Comparison of ENCODE assay signal across 9 mouse cellular contexts in the genomic region with DNA sequence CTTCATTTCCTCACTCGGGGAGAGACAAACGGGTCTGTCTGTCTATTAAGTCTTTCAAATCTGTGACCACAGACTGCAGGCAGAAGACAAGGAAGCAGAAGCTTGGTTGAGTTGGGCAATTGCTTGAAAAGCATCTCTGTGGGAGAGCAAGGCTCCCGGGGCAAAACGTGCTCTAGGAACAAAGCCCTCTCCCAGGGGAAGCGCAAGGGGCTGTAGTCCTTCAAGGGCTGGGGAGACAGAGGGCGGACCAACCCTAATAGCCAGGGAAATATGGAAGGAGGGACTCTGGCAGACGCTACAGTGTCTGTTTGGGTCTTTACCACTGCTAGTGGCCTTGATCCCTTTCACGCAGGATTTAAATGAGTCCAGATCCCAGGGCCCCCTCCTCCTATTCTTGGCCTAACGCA.
DNase-seq lines count a peak whose midpoint lies in the region; ATAC-seq and TF ChIP-seq lines count a peak whose summit lies in the region.
"Had no signal": no experiment of that assay in that cellular context is flagged by ENCODE, and none has a peak within 500 bp of the region (broad histone marks: within the 10 kb centered on the region; RNA-seq: fewer than 3 reads in every experiment).

No protein-coding gene starts in this region.

- no peak for DNase-seq in gastrocnemius, adult 2 months
- no peak for DNase-seq in gastrocnemius, postnatal 10 days
- peak; percentile 49 for DNase-seq in ES-CJ7 (ENCODE audit: low read depth, low spot score)
- DNase-seq in forebrain, postnatal 0 days: no peak
- no peak for DNase-seq in cerebellum, adult 2 months
- DNase-seq in c-Kit-positive CD71-positive TER-119-positive erythroid progenitor cells, embryonic 14.5 days (ENCODE audit: low spot score): no peak

- TF ChIP-seq POLR2A in cerebellum, adult 2 months (IDR thresholded peaks at IDR 0.05; ENCODE audit: borderline replicate concordance, insufficient read depth, low read length): no peak

- no peaks in the 10 kb centered on the region for H3K4me1 ChIP-seq in forebrain, postnatal 0 days (ENCODE audit: insufficient read depth)
- H3K4me1 ChIP-seq in limb, embryonic 13.5 days: peaks cover 10% of the 10 kb centered on the region; the same call in 1 of the 2 replicates
- H3K4me1 ChIP-seq in neural tube, embryonic 13.5 days (replicated peaks): peaks cover 11% of the 10 kb centered on the region
- no peaks in the 10 kb centered on the region; the same call in 1 of the 2 replicates for H3K4me1 ChIP-seq in cerebellum, adult 2 months (ENCODE audit: control insufficient read depth, insufficient read depth, low read length)

- ATAC-seq in forebrain, postnatal 0 days: peak; percentile 53
- ATAC-seq in limb, embryonic 13.5 days (ENCODE audit: low FRiP score, low read depth): no peak
- no peak for ATAC-seq in neural tube, embryonic 13.5 days (ENCODE audit: low read depth)

- H3K9me3 ChIP-seq in forebrain, postnatal 0 days (ENCODE audit: low read length): no peaks in the 10 kb centered on the region
- no peaks in the 10 kb centered on the region for H3K9me3 ChIP-seq in limb, embryonic 13.5 days
- 0 out of 2 replicates have a peak, but pooled peaks cover 6% of the 10 kb centered on the region for H3K9me3 ChIP-seq in neural tube, embryonic 13.5 days

- no peak for TF ChIP-seq CTCF in gastrocnemius, adult 2 months (IDR thresholded peaks at IDR 0.05)
- TF ChIP-seq CTCF in forebrain, postnatal 0 days (IDR thresholded peaks at IDR 0.05; ENCODE audit: low read depth): no peak
- TF ChIP-seq CTCF in cerebellum, adult 2 months (IDR thresholded peaks at IDR 0.05; ENCODE audit: borderline replicate concordance, insufficient read depth, low read depth, low read length): no peak

- peak overlapping the region; percentile 1; the same call in 1 of the 2 replicates for H3K9ac ChIP-seq in forebrain, postnatal 0 days
- H3K9ac ChIP-seq in limb, embryonic 13.5 days: no peak overlapping the region; the same call in 1 of the 2 replicates
- H3K9ac ChIP-seq in neural tube, embryonic 13.5 days: peak overlapping the region; percentile 22; the same call in 1 of the 2 replicates

- WGBS in forebrain, postnatal 0 days: 5% methylated on average over 9 of the region's 9 CpGs
- 18% methylated on average over 9 of the region's 9 CpGs for WGBS in limb, embryonic 13.5 days
- under 1% methylated on average over 9 of the region's 9 CpGs for WGBS in neural tube, embryonic 13.5 days
- WGBS in cerebellum, adult 2 months: 13% methylated on average over 9 of the region's 9 CpGs

- H3K4me3 ChIP-seq in gastrocnemius, adult 2 months: peak overlapping the region; percentile 66
- H3K4me3 ChIP-seq in forebrain, postnatal 0 days (ENCODE audit: low read depth, low read length): peak overlapping the region; percentile 22
- H3K4me3 ChIP-seq in limb, embryonic 13.5 days: peak overlapping the region; percentile 23
- peak overlapping the region; percentile 12 for H3K4me3 ChIP-seq in neural tube, embryonic 13.5 days
- no peak overlapping the region for H3K4me3 ChIP-seq in cerebellum, adult 2 months (replicated peaks; ENCODE audit: insufficient read depth, low read depth, low read length)

- intact Hi-C loops in gastrocnemius, adult 2 months (cut with DNase I): loop anchor here (1.0 kb wide), 1 partner anchor 19 kb away; no protein-coding TSS in a partner anchor

- H3K4me2 ChIP-seq in forebrain, postnatal 0 days (ENCODE audit: low read depth): peak overlapping the region; percentile 39
- H3K4me2 ChIP-seq in limb, embryonic 13.5 days (replicated peaks): peak overlapping the region; percentile 49
- peak overlapping the region; percentile 47 for H3K4me2 ChIP-seq in neural tube, embryonic 13.5 days

- H3K27ac ChIP-seq in gastrocnemius, adult 2 months: no peak overlapping the region
- no peak overlapping the region for H3K27ac ChIP-seq in forebrain, postnatal 0 days (ENCODE audit: low read depth, low read length)
- no peak overlapping the region for H3K27ac ChIP-seq in limb, embryonic 13.5 days
- no peak overlapping the region for H3K27ac ChIP-seq in neural tube, embryonic 13.5 days (replicated peaks)
- no peak overlapping the region for H3K27ac ChIP-seq in cerebellum, adult 2 months (ENCODE audit: insufficient read depth, low read length)

- no peaks in the 10 kb centered on the region for H3K27me3 ChIP-seq in forebrain, postnatal 0 days (ENCODE audit: insufficient read depth, low read length)
- peaks cover 33% of the 10 kb centered on the region for H3K27me3 ChIP-seq in limb, embryonic 13.5 days
- peaks cover 19% of the 10 kb centered on the region for H3K27me3 ChIP-seq in neural tube, embryonic 13.5 days
- H3K27me3 ChIP-seq in cerebellum, adult 2 months (ENCODE audit: control insufficient read depth, insufficient read depth, low read length): no peaks in the 10 kb centered on the region

- H3K36me3 ChIP-seq in forebrain, postnatal 0 days (ENCODE audit: insufficient read depth): no peaks in the 10 kb centered on the region
- no peaks in the 10 kb centered on the region for H3K36me3 ChIP-seq in limb, embryonic 13.5 days
- no peaks in the 10 kb centered on the region for H3K36me3 ChIP-seq in neural tube, embryonic 13.5 days
- H3K36me3 ChIP-seq: G1E had no signal
